Mouse (Mus musculus): ENCODE results near the gene Wfdc15a.

Gene Wfdc15a

DNA sequence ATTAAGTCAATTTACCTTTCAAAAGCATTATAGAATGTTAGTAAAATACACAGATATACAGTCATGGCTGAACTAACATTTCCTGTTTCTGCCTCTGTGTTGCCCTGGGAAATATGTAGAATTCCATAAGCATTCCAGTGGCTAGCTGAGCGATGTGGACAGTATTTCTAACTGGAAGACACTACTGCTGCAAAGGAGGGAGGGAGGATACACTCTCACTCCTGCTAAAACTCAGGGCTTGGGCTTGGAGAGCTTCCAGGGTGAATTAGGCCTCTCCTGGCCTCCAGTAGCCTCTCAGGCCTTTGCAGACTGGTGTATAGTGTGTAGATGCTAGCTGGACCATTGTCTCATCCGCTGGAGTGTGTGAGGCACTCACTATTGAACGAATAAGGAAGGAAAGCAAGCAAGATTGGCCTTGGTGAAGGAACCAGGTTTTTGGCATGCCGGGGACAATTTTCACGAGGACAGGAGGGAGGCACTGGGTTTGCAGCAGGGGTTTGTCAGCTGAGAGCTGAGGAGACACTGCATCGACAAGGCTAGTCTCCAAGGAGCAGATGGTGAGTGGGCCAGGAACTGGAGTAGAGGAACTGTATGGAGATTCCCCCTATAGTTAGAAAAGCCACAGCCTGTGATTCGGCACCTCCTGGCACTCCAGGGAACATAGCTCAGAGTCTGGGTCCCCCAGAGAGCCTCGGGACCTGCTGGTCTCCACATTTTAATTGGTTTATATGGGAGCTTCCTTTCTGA is 25.1 kb downstream of the Wfdc15a start:
- no peak for DNase-seq

GRCm38 (mm10) chr2:164173394-164173793 is 26.5 kb downstream of the Wfdc15a start:
- no peak for DNase-seq

DNA sequence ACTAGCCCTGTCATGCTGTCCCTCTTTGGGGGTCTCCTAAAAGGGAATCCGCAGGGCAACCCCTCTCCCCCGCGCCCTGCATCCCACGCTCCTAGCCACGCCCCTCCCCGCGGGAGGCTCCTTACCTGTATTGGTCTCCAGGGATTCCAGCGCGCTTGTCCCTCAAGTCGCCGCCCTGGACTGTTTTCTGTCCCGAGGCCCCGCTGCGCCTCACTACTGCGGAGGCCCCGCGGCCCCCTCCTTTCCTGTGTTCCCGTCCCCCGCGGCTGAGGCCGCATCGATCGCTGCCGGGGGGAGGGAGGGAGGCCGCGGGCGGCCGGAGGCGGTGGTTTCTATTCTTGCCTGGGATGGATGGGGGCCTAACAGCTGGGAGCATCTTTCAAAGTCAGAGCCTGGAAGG is 29.0 kb downstream of the Wfdc15a start, which contains the start of gene Kcns1:
Gene Kcns1 (minus strand): TSS at position 212 of the 400 bp plus-strand sequence.
- DNase-seq = no peak

DNA sequence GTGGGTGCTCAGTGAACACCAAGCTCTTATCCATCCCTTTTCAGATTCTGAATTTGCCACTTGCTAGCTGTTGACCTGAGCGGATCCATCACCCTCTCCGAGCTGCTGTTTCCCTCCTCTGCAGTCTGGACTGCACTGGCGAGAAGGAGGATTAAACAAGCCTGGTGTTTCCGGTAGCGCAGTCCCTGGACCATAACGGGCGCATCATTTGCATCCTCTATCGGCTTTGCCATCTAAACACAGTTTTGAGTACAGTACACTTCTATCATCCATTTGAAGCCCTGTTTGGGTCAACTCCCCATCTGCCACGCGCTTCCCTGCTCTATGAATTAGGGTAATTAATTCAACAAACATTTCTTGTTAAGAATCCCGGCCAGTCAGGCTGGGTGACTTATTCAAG is 29.6 kb downstream of the Wfdc15a start:
- DNase-seq = no peak

GRCm38 (mm10) chr2:164168571-164168946 is 31.4 kb downstream of the Wfdc15a start:
- no peak for DNase-seq

DNA sequence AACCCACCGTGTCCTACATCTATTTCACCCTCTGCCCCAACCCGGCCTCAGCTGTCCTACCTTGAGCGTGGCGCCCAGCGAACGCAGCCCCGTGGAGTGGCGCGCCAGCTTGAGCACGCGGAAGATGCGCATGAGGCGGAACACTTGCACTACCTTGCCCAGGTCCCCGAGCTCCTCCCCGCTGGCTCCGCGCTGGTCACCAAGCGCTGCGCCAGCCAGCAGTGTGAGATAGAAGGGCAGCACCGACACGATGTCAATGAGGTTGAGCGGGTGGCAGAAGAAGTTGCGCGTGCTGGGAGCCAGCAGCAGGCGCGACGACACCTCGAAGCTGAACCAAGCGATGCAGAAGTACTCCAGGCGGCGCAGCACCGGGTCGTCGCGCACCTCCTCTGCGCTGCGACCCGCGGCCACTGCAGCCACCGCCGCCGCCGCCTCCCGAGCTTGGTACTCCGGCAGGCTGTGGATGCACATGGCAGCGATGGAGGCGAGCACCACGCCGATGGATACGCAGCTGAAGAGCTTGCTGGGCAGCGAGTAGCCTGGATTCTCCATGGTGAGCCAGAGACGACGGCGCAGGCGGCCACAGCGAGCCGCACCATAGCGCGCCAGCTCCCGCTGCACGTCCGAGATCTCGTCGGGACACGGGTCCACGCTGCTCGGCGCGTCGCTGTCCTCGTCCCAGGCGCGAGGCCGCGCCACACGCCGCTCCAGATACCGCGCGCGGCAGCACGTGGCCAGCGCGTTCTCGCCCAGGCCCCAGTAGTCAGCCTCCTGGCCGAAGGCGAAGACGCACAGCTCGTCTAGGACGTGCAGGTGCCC is 32.0 kb downstream of the Wfdc15a start:
- no peak for DNase-seq

DNA sequence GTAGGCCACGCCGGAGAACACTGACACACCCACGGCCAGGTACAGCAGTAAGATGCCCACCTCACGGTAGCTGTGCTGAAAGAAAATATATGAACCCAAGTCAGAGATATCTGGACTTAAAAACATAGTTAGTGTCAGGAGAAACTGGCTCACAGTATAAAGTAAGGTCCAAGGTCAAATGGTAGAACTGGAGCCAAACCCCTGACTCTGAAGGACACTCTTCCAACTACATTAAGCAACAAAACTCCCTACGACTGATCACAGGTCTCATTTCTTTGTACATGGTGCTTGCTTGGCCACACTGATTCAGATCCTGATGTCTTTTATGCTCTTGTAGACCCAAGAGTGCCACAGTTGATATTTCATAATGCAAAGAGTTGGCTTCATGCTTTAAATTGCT is 35.0 kb downstream of the Wfdc15a start:
- DNase-seq = no peak

- no peak for DNase-seq
Measured at GRCm38 (mm10) chr2:164161515-164162055, 38.3 kb downstream of the Wfdc15a start.

DNA sequence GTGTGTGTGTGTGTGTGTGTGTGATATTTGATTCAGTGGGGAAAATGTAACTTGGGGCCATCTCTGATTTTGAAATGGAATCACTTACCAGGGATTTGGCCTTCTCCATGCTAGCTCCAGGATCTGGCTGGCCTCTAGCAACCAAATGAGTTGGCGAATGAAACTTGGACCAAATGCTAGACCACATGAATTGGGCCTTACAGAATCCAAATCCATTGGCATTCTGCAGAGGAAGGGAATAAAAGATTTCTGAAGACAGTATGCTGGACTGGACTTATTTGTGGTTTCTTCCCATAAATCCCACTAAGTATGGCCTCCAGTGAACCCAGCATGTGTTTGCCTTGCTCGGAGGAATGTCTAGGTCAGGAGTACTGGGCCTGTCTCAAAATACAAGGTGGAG is 41.1 kb downstream of the Wfdc15a start:
- DNase-seq = no peak

- no peak for DNase-seq
Measured at GRCm38 (mm10) chr2:164156158-164156557, 43.8 kb downstream of the Wfdc15a start.

GRCm38 (mm10) chr2:164154007-164154406 is 45.9 kb downstream of the Wfdc15a start:
- no peak for DNase-seq

- peak; percentile 25 for DNase-seq
Measured at GRCm38 (mm10) chr2:164152341-164152740, 47.6 kb downstream of the Wfdc15a start.

DNA sequence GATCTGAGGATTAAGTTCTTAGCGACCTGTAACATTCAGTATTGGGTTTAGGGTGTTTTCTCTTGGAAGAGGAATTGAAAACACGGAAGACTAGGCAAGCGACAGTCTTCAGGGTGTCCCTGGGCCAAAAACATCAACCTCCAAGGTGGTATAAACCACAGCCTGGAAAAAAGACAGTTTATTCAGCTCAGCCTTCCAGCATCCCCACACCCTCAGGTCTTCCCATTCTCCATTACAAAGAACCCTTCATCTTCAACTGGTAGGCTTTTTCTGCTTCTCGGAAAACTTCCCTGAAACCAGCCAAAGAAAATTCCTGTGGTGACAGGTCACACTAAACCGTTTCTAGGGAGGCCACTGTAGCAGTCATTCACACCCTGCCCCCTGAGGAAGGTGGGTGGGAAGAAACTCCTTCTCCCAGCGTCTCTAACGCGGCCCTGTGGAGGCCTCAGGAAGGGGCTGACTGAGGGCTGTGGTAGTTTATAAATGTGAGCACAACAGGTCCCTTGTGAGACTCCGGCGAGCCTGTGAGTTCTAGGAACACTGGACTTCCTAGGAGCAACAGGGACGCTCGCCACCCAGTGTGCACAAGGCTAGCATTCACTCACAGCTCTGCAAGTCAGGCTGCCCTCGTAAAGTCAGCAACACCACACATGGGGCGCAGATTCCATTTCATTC is 49.7 kb downstream of the Wfdc15a start:
- no peak for DNase-seq

Data from lung, postnatal 14 days (tissue).